Comparison of ENCODE assay signal across 8 mouse cellular contexts in genomic region chr1:178496841-178497240, GRCm38 (mm10). TPM values are rescaled to one million over a fixed set of nuclear protein-coding genes. Genes with fewer than 3 reads are reported as not detected.
DNase-seq lines count a peak whose midpoint lies in the region; ATAC-seq and TF ChIP-seq lines count a peak whose summit lies in the region.

No protein-coding gene starts in this region.

- H3K27me3 ChIP-seq in forebrain, embryonic 10.5 days (ENCODE audit: poor library complexity, severe bottlenecking) = no peaks in the 10 kb centered on the region

- no peak overlapping the region for H3K27ac ChIP-seq in gastrocnemius, adult 2 months
- H3K27ac ChIP-seq in forebrain, embryonic 10.5 days = no peak overlapping the region

- no peaks in the 10 kb centered on the region for H3K9me3 ChIP-seq in forebrain, embryonic 10.5 days

- no peak overlapping the region for H3K4me3 ChIP-seq in gastrocnemius, adult 2 months
- H3K4me3 ChIP-seq in forebrain, embryonic 10.5 days = no peak overlapping the region

- intact Hi-C loops in gastrocnemius, adult 2 months (cut with DNase I) = no loop called here

- 52% methylated on average over 1 of the region's 1 CpGs for WGBS in forebrain, embryonic 10.5 days

- no peaks in the 10 kb centered on the region for H3K36me3 ChIP-seq in forebrain, embryonic 10.5 days (replicated peaks)

- DNase-seq in gastrocnemius, adult 2 months = peak; percentile 31
- DNase-seq in gastrocnemius, adult 8-10 months (ENCODE audit: low spot score in 2 of 2) = no peak
- peak; percentile 9 for DNase-seq in right cerebral cortex, postnatal 4 days
- DNase-seq in right cerebral cortex, postnatal 25 days = no peak
- DNase-seq in lung, postnatal 14 days = peak; percentile 56
- no peak for DNase-seq in forebrain, embryonic 10.5 days (ENCODE audit: extremely low spot score, low spot score)

- H3K4me1 ChIP-seq in forebrain, embryonic 10.5 days = no peaks in the 10 kb centered on the region

- TF ChIP-seq CTCF in gastrocnemius, adult 2 months (IDR thresholded peaks at IDR 0.05) = peak; percentile 60

- ATAC-seq in common myeloid progenitor, adult 5-6 weeks (replicated peaks; ENCODE audit: low read depth, poor library complexity, severe bottlenecking) = peak; percentile 92
- ATAC-seq in activated CD4-positive, CD25-positive, alpha-beta regulatory T cell, adult 4 months = no peak

RNA-seq across cellular contexts. Expression of gene Kif26b, which starts 32.1 kb away (rescaled TPM):
- total RNA-seq in gastrocnemius, adult 2 months (2021) = 1 to 10 TPM; 1.9 to 3.5 TPM
- total RNA-seq in gastrocnemius, adult 8-10 months (2022) = 1 to 10 TPM; 2.3 to 4.9 (median 2.6) TPM
- total RNA-seq in common myeloid progenitor, adult 5-6 weeks (2017) = 0.69 and 1.3 TPM in 2 replicates
- polyA plus RNA-seq in activated CD4-positive, CD25-positive, alpha-beta regulatory T cell, adult 4 months (2017; shearing (Covaris generic)) = not detected
- polyA plus RNA-seq in forebrain, embryonic 10.5 days (2016; fragmentation: Nextera tagmentation; extraction: Ambion mirVana) = 4.6 and 4.7 TPM in 2 replicates

Comparison
In these comparisons a context has a peak if more than half of its experiments do, and no peak if none do; other contexts are left out.
1. DNase-seq: peak in gastrocnemius, adult 2 months (single experiment), right cerebral cortex, postnatal 4 days (single experiment) and lung, postnatal 14 days (single experiment); none in gastrocnemius, adult 8-10 months (0 of 2), right cerebral cortex, postnatal 25 days (single experiment) and forebrain, embryonic 10.5 days (single experiment).